Mouse (Mus musculus) CH12.LX (cell line): ENCODE data around the gene Zfp618. TPM values are rescaled to one million over a fixed set of nuclear protein-coding genes. Genes with fewer than 3 reads are reported as not detected.

Source experiments
- DNase-seq: peaks from one replicate; pipeline ENCODE4 v3.0.0-alpha.2; 2013; ENCODE audit errors: extremely low read depth
- H3K27ac ChIP-seq: 2 replicates; pipeline ENCODE4 v1.5.1; 2012; ENCODE audit warnings: low read depth, mild to moderate bottlenecking, control low read depth, moderate library complexity; ENCODE audit not compliant: insufficient read depth
- H3K27me3 ChIP-seq: replicated peaks from 2 replicates; pipeline ENCODE3; 2012; ENCODE audit warnings: inconsistent platforms
- H3K36me3 ChIP-seq, 2 experiments: replicated peaks in 1 of 2; 2 replicates each; pipeline versions ENCODE3 to v1.6.1; 2012; ENCODE audit warnings: inconsistent platforms in 1 of 2, low read length in 1 of 2, mild to moderate bottlenecking in 1 of 2, mixed read lengths in 1 of 2, moderate library complexity in 1 of 2; ENCODE audit not compliant: control insufficient read depth in 1 of 2, insufficient read depth in 1 of 2
- H3K4me1 ChIP-seq, 2 experiments: 2 replicates each; pipeline ENCODE4 v1.6.1; 2012; ENCODE audit warnings: inconsistent platforms in 1 of 2, moderate library complexity in 1 of 2; ENCODE audit not compliant: insufficient read depth in 2 of 2, control insufficient read depth in 1 of 2
- H3K4me2 ChIP-seq: 2 replicates; pipeline ENCODE4 v1.6.1; 2012; ENCODE audit warnings: low read depth, mild to moderate bottlenecking, control low read depth; ENCODE audit not compliant: poor library complexity, insufficient read depth, severe bottlenecking
- H3K4me3 ChIP-seq, 3 experiments: fragments of 150-350 bp in 1 of 3; sonication (generic) in 1 of 3; replicated peaks in 1 of 3; 2 replicates each; pipeline versions ENCODE3 to v1.5.1; 2011 to 2012; ENCODE audit warnings: low read depth in 2 of 3, low read length in 2 of 3, mild to moderate bottlenecking in 2 of 3, moderate library complexity in 2 of 3, control low read depth in 1 of 3, improper control_type of control experiment in 1 of 3, inconsistent platforms in 1 of 3, mixed read lengths in 1 of 3; ENCODE audit not compliant: poor library complexity in 1 of 3
- H3K79me2 ChIP-seq: replicated peaks from 2 replicates; pipeline ENCODE4 v1.6.1; 2012; ENCODE audit warnings: mild to moderate bottlenecking, moderate library complexity; ENCODE audit not compliant: control insufficient read depth, poor library complexity, insufficient read depth, severe bottlenecking; ENCODE audit errors: extremely low read depth
- H3K9ac ChIP-seq: 2 replicates; pipeline ENCODE4 v1.6.1; 2012; ENCODE audit warnings: low read depth, mild to moderate bottlenecking, control low read depth, moderate library complexity; ENCODE audit not compliant: insufficient read depth
- H3K9me3 ChIP-seq: replicated peaks from 2 replicates; pipeline ENCODE3; 2012; ENCODE audit warnings: low read length, inconsistent platforms, mixed read lengths
- CHD1 ChIP-seq: IDR thresholded peaks from 2 replicates; pipeline ENCODE4 v1.6.1; 2012; ENCODE audit warnings: low read depth, low read length, improper control_type of control experiment, inconsistent platforms
- E2F4 ChIP-seq: IDR thresholded peaks from 2 replicates; pipeline ENCODE4 v1.6.1; 2011; ENCODE audit warnings: low read depth, low read length, improper control_type of control experiment; ENCODE audit not compliant: insufficient replicate concordance
- EP300 ChIP-seq: IDR thresholded peaks from 2 replicates; pipeline ENCODE4 v1.6.1; 2011; ENCODE audit warnings: low read length, improper control_type of control experiment
- GABPA ChIP-seq: IDR thresholded peaks from 2 replicates; pipeline ENCODE4 v1.6.1; 2012; ENCODE audit warnings: low read depth, low read length, improper control_type of control experiment, inconsistent platforms; ENCODE audit not compliant: insufficient replicate concordance
- HCFC1 ChIP-seq: IDR thresholded peaks from 2 replicates; pipeline ENCODE4 v1.6.1; 2012; ENCODE audit warnings: low read depth, mild to moderate bottlenecking, inconsistent platforms, low read length, improper control_type of control experiment
- IRF4 ChIP-seq: IDR thresholded peaks from 2 replicates; pipeline ENCODE4 v1.6.1; 2014; ENCODE audit warnings: low read depth, mild to moderate bottlenecking, inconsistent platforms, low read length, improper control_type of control experiment
- JUN ChIP-seq: IDR thresholded peaks from 2 replicates; pipeline ENCODE4 v1.6.1; 2011; ENCODE audit warnings: low read depth, mild to moderate bottlenecking, low read length, improper control_type of control experiment, moderate library complexity; ENCODE audit not compliant: insufficient read depth
- JUND ChIP-seq: conservative IDR thresholded peaks from 2 replicates; pipeline ENCODE4 v1.6.1; 2011; ENCODE audit warnings: low read depth, low read length, improper control_type of control experiment
- MAX ChIP-seq: IDR thresholded peaks from 2 replicates; pipeline ENCODE4 v1.6.1; 2011; ENCODE audit warnings: low read length, improper control_type of control experiment
- MAZ ChIP-seq: IDR thresholded peaks from 2 replicates; pipeline ENCODE4 v1.6.1; 2012; ENCODE audit warnings: low read depth, mild to moderate bottlenecking, inconsistent platforms, low read length, improper control_type of control experiment, moderate library complexity
- MYC ChIP-seq: IDR thresholded peaks from 2 replicates; pipeline ENCODE4 v1.6.1; 2011; ENCODE audit warnings: low read depth, mild to moderate bottlenecking, improper control_type of control experiment, low read length
- PAX5 ChIP-seq: IDR thresholded peaks from 2 replicates; pipeline ENCODE4 v1.6.1; 2012; ENCODE audit warnings: low read length, inconsistent platforms, mixed read lengths
- POLR2A ChIP-seq: IDR thresholded peaks from 2 replicates; pipeline ENCODE4 v1.6.1; 2011; ENCODE audit warnings: low read depth, mild to moderate bottlenecking, improper control_type of control experiment, low read length
- SIN3A ChIP-seq: IDR thresholded peaks from 2 replicates; pipeline ENCODE4 v1.6.1; 2012; ENCODE audit warnings: low read length, improper control_type of control experiment, inconsistent platforms
- UBTF ChIP-seq: IDR thresholded peaks from 2 replicates; pipeline ENCODE4 v1.6.1; 2012; ENCODE audit warnings: low read depth, mild to moderate bottlenecking, inconsistent platforms, low read length, improper control_type of control experiment, moderate library complexity
- USF1 ChIP-seq: IDR thresholded peaks from 2 replicates; pipeline ENCODE4 v1.6.1; 2014; ENCODE audit warnings: low read depth, mild to moderate bottlenecking, inconsistent platforms, low read length, improper control_type of control experiment
- dilution Hi-C: fragments of 300-500 bp; cut with MboI; formaldehyde crosslinking; loops from 2 replicates; pipeline ENCODE4 v1.14.3; 2020; ENCODE audit warnings: low sequenced_read_pairs; ENCODE audit not compliant: extremely low pct_unique_long_range_greater_than_20kb, extremely low pct_ligation_motif_present
- in situ Hi-C: fragments of 300-500 bp; cut with MboI; formaldehyde crosslinking; loops from 3 replicates; pipeline ENCODE4 v1.14.3; 2019; ENCODE audit warnings: low sequenced_read_pairs, low pct_ligation_motif_present, low pct_unique_long_range_greater_than_20kb, mixed read lengths
- polyA plus RNA-seq: library from polyadenylated mRNA; unstranded; fragments of >175 nt; gene quantifications from 2 replicates; pipeline ENCODE4 v1.2.1, GENCODE M21; 2012; ENCODE audit warnings: low read depth; ENCODE audit not compliant: insufficient read length
- total RNA-seq, 2 experiments: library from RNA; depleted of rRNA; stranded (reverse); fragments of 300-350 nt in 1 of 2; fragments of >200 nt in 1 of 2; gene quantifications; 2 replicates each; pipeline ENCODE4 v1.2.3; 2012 to 2014

The Zfp618 gene
- total and polyA plus RNA-seq, 3 experiments = not detected

- H3K79me2 ChIP-seq = no peaks in the 10 kb centered on the region
- H3K4me1 ChIP-seq = no peaks in the 10 kb centered on the region
- H3K9ac ChIP-seq = no peak overlapping the region
- H3K27me3 ChIP-seq = peaks cover 78% of the 10 kb centered on the region
- dilution Hi-C loops (no loop called here), in situ Hi-C loops (no loop called here)
- H3K27ac ChIP-seq = no peak overlapping the region
- TF ChIP-seq IRF4 (no peak), JUN (no peak), HCFC1 (no peak), POLR2A (no peak), GABPA (no peak)
- no peaks in the 10 kb centered on the region for H3K9me3 ChIP-seq
- H3K4me3 ChIP-seq = no peak overlapping the region
- no peak for DNase-seq
- H3K4me2 ChIP-seq = no peak overlapping the region
- no peaks in the 10 kb centered on the region for H3K36me3 ChIP-seq
Observed at GRCm38 (mm10) chr4:63026286-63026685, 60.9 kb downstream of the Zfp618 start.

GRCm38 (mm10) chr4:63027451-63027850 lies 62.1 kb downstream of the Zfp618 start:
- dilution Hi-C loops = no loop called here
- DNase-seq = no peak
- Histone ChIP-seq H3K27me3 (peaks cover 81% of the 10 kb centered on the region), H3K4me2 (no peak overlapping the region), H3K36me3 (no peaks in the 10 kb centered on the region), H3K9me3 (no peaks in the 10 kb centered on the region), H3K79me2 (no peaks in the 10 kb centered on the region), H3K4me3 (no peak overlapping the region), H3K27ac (no peak overlapping the region), H3K4me1 (no peaks in the 10 kb centered on the region), H3K9ac (no peak overlapping the region)
- TF ChIP-seq MAX (no peak), CHD1 (no peak), UBTF (no peak), GABPA (no peak), USF1 (no peak), MAZ (no peak), JUND (no peak), E2F4 (no peak)
- in situ Hi-C loops = no loop called here

GRCm38 (mm10) chr4:63030157-63030556 lies 64.8 kb downstream of the Zfp618 start:
- TF ChIP-seq USF1 (no peak), JUN (no peak), IRF4 (no peak), EP300 (no peak), PAX5 (no peak), MYC (no peak), E2F4 (no peak), CHD1 (no peak), SIN3A (no peak)
- H3K4me1 ChIP-seq = no peaks in the 10 kb centered on the region
- no peaks in the 10 kb centered on the region for H3K9me3 ChIP-seq
- no peak overlapping the region for H3K9ac ChIP-seq
- in situ Hi-C loops (no loop called here), dilution Hi-C loops (no loop called here)
- H3K27ac ChIP-seq = no peak overlapping the region
- peaks cover 84% of the 10 kb centered on the region for H3K27me3 ChIP-seq
- H3K36me3 ChIP-seq = no peaks in the 10 kb centered on the region
- no peak overlapping the region for H3K4me2 ChIP-seq
- H3K4me3 ChIP-seq = no peak overlapping the region
- no peak for DNase-seq
- H3K79me2 ChIP-seq = no peaks in the 10 kb centered on the region
